Mouse (Mus musculus) cerebellum, adult 2 months (tissue): ENCODE measurements around the gene Gm20604. TPM values are rescaled to one million over a fixed set of nuclear protein-coding genes. Genes with fewer than 3 reads are reported as not detected.

Experiments used
- DNase-seq, 2 experiments: peaks; one replicate each; pipeline ENCODE4 v3.0.0; 2021
- H3K27ac ChIP-seq: fragments of 200-500 bp; 2 replicates; pipeline ENCODE4 v1.5.1; 2012; ENCODE audit warnings: low read length, control low read depth, inconsistent platforms; ENCODE audit not compliant: insufficient read depth
- H3K27me3 ChIP-seq: fragments of 200-500 bp; 2 replicates; pipeline ENCODE4 v1.6.1; 2012; ENCODE audit warnings: inconsistent platforms, mild to moderate bottlenecking, low read length, moderate library complexity; ENCODE audit not compliant: control insufficient read depth, insufficient read depth
- H3K4me1 ChIP-seq: fragments of 200-500 bp; 2 replicates; pipeline ENCODE4 v1.6.1; 2011; ENCODE audit warnings: low read length; ENCODE audit not compliant: control insufficient read depth, insufficient read depth
- H3K4me3 ChIP-seq: fragments of 200-500 bp; replicated peaks from 2 replicates; pipeline ENCODE3; 2011; ENCODE audit warnings: mild to moderate bottlenecking, low read depth, low read length, control low read depth; ENCODE audit not compliant: insufficient read depth
- CTCF ChIP-seq: fragments of 200-500 bp; IDR thresholded peaks from 2 replicates; pipeline ENCODE4 v1.5.1; 2011; ENCODE audit warnings: low read depth, mild to moderate bottlenecking, control low read depth, low read length, moderate library complexity, borderline replicate concordance; ENCODE audit not compliant: insufficient read depth
- POLR2A ChIP-seq: fragments of 200-500 bp; IDR thresholded peaks from 2 replicates; pipeline ENCODE4 v1.6.1; 2011; ENCODE audit warnings: low read length, control low read depth, borderline replicate concordance; ENCODE audit not compliant: insufficient read depth
- WGBS: fragments of 180-500 bp; shearing (Covaris S2); methylation state at CpG from one replicate; pipeline ENCODE4 v1.1.7; 2018; 5-methylcytosine and 5-hydroxymethylcytosine counted together
- polyA plus RNA-seq: library from polyadenylated mRNA; depleted of rRNA; stranded (reverse); fragments of >200 nt; gene quantifications from 2 replicates; pipeline ENCODE4 v1.2.3, GENCODE M21; 2012

Gm20604 gene
- polyA plus RNA-seq, 1 experiment = 28.7 TPM

DNA sequence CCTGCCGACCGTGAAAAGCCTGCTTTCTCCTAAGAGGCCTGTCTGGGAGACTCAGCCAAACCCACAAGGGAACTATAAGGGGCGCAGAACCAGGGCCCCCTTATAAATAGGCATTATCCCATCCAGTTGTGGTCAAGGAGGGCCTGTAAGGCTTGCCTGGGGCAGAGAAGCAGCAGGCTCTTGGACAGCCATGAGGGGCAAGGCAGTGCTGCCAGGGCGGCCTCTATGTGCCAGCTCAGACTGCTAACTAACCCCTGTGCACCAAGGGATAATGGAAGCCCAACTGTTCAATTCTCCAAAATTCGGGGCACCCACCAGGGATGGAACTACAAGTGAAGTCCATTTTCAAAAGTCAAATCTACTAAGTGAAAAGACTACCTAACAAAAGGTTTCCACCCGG, 55.0 kb downstream of the Gm20604 start:
- H3K27ac ChIP-seq = peak overlapping the region; percentile 75
- peak; percentile 59 to 67 for DNase-seq
- peaks cover 26% of the 10 kb centered on the region for H3K4me1 ChIP-seq
- peak overlapping the region; percentile 86 for H3K4me3 ChIP-seq
- 11% methylated on average over 6 of the region's 6 CpGs for WGBS
- no peak for TF ChIP-seq POLR2A
- H3K27me3 ChIP-seq = no peaks in the 10 kb centered on the region

DNA sequence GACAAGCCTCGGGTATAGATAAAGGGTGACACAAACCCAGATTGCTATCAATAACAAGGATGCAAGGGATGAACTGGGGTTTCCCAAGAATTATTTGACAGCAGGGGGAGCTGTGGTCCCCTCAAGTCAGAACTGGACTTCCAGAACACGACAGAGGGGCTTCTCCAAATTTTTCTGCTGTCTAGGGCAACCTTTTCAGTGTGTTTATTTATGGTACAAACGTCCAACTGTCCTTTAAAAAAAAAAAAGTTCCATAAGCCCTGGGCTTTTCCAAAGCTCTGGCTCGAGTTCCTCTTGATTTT, 55.4 kb downstream of the Gm20604 start:
- peaks cover 29% of the 10 kb centered on the region for H3K4me1 ChIP-seq
- peak overlapping the region; percentile 86 for H3K4me3 ChIP-seq
- H3K27ac ChIP-seq = peak overlapping the region; percentile 75
- no peak for TF ChIP-seq POLR2A
- TF ChIP-seq CTCF = 0 out of 2 replicates have a peak, but pooled peaks have one; percentile 44
- peak in 1 of 2 experiments; percentile 68 for DNase-seq
- H3K27me3 ChIP-seq = no peaks in the 10 kb centered on the region
- 2% methylated on average over 4 of the region's 4 CpGs for WGBS

DNA sequence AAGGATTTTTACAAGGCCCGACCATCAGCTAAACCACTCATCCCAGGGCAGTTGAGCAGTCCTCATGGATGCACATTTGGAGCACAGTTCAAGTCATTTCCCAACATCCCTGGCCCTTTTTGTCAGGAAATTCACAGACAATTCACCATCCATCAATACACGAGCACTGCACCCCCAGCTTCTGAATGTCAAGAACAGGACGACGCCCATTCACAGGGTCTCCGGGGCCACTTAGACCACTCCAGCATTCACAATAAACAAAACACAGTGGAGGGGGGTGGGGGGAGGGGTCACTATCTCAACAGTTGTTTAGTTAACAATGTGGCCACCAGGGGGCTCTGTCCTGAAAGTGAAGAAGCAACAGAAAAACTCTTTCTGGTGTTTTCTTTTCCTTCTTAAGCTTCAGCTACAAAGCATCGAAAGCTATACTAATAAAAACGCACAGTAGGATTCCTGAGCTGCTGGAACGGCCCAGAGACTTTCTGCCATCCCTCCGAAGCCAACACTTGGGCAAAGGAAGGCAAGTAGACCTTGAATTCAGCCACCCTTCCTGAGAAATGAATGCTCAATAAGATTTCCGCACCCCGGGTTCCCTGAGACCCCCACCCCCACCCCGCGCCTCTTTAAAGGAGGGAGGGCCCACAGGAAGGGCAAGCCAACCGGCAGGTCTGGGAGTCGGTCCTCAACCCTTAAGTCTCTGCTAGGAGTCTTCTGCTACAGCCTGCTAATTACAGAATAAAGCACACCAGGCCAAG, 55.9 kb downstream of the Gm20604 start:
- TF ChIP-seq CTCF (peak; percentile 59; the same call in 1 of the 2 replicates), POLR2A (no peak)
- peak; percentile 73 to 77 for DNase-seq
- 8% methylated on average over 15 of the region's 15 CpGs for WGBS
- no peaks in the 10 kb centered on the region for H3K27me3 ChIP-seq
- no peak overlapping the region; the same call in 1 of the 2 replicates for H3K27ac ChIP-seq
- peaks cover 34% of the 10 kb centered on the region for H3K4me1 ChIP-seq
- H3K4me3 ChIP-seq = peak overlapping the region; percentile 86

DNA sequence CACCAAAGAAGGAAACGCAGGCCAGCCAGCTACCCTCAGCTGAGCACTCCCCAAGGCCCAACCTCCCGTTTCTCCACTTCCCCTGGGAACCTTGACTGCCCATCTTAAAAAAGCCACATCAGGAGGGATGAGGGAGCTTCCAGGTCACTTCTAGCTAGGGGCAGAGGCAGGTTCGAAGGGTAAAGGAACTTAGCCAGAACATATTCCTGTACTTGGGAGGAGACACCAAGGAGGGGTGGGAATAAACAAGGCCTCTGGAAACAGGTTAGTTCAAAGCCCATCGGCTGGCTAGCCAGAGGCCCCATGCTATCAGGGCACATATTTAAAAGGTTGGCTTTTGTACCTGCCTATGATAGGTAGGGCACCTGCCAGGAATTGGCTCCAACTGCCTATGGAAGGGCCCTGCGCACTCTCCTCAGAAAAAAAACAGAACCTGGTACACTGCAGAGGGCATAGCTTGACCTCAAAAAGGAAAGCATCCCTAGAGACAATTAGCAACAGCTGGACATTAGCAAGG, 56.7 kb downstream of the Gm20604 start:
- H3K27me3 ChIP-seq = no peaks in the 10 kb centered on the region
- 64% methylated on average over 5 of the region's 5 CpGs for WGBS
- no peak overlapping the region for H3K27ac ChIP-seq
- TF ChIP-seq CTCF = no peak
- TF ChIP-seq POLR2A = no peak
- peaks cover 42% of the 10 kb centered on the region for H3K4me1 ChIP-seq
- DNase-seq = peak in 1 of 2 experiments; percentile 34
- H3K4me3 ChIP-seq = peak overlapping the region; percentile 42

DNA sequence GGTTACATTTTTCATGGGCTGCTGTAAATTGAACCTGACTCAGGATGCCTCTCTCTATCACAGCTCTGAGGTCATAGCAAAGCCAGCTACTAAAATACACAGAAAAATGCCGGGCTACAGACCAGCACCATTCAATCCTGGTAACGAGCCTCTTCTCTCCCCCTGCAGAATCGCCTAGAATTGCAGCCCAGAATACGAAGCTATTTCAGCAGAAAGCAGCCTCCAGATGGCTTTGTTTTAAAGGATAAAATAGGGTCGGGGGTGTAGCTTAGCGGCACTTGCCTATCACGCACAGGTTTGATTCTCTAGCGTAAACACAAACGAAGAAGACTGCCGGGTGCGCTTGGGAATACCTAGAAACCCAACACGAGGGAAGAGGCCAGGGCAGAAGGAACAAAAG, 58.0 kb downstream of the Gm20604 start:
- no peak for DNase-seq
- peaks cover 54% of the 10 kb centered on the region for H3K4me1 ChIP-seq
- no peak for TF ChIP-seq POLR2A
- no peak for TF ChIP-seq CTCF
- WGBS = 73% methylated on average over 12 of the region's 12 CpGs
- no peaks in the 10 kb centered on the region for H3K27me3 ChIP-seq
- no peak overlapping the region for H3K27ac ChIP-seq
- H3K4me3 ChIP-seq = no peak overlapping the region

DNA sequence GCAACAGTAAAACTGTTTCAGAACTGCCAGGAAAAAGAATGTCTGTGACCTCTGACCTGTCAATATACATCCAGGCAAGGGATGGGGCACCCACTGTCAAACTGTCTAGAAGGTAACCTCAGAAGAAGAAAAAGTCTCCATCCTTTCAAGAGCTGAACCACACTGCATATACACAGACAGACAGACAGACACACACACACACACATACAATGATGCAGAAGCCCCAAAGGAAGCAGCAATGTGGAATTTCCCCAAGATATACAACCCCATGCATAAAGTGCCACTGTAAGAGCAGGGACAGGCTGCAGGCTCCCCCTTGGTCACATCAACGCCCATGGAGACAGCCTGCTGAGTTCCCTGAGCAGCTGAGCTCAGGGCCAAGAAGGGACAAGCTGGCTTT, 59.3 kb downstream of the Gm20604 start:
- TF ChIP-seq CTCF = no peak
- no peak for TF ChIP-seq POLR2A
- no peak overlapping the region for H3K4me3 ChIP-seq
- H3K27me3 ChIP-seq = no peaks in the 10 kb centered on the region
- no peak for DNase-seq
- no peak overlapping the region for H3K27ac ChIP-seq
- H3K4me1 ChIP-seq = peaks cover 66% of the 10 kb centered on the region
- 13% methylated on average over 1 of the region's 1 CpGs for WGBS

DNA sequence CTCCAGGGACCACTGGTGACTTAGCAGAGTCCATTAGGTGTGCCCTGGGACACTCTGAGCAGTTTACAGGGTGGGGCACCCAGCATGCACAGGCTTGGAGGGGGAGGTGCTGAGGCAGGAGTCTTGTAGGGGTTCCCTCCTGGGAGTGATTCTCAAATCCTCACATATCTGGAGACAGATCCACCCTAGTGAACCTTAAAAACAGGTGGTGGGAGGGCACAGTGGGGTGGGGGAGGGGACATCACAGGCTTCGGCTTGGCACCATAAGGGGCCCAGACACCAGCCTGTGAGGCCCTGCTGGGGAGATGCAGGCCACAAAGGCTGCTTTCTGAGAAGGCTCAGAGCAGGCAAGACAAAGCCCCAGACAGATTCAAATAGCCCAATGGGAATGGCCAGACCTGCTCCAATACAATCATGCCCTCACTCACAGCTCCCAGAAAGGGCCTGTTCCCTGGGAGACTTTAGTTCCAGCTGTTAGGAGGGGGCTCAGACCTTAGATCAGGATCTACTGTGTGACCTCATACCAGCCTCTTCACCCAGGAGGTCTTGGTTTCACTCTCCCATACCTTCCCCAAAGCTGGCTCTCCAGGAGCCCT, 60.3 kb downstream of the Gm20604 start:
- Histone ChIP-seq H3K4me3 (no peak overlapping the region), H3K27ac (no peak overlapping the region), H3K27me3 (no peaks in the 10 kb centered on the region), H3K4me1 (peaks cover 66% of the 10 kb centered on the region)
- 9% methylated on average over 1 of the region's 1 CpGs for WGBS
- no peak for DNase-seq
- no peak for TF ChIP-seq CTCF

DNA sequence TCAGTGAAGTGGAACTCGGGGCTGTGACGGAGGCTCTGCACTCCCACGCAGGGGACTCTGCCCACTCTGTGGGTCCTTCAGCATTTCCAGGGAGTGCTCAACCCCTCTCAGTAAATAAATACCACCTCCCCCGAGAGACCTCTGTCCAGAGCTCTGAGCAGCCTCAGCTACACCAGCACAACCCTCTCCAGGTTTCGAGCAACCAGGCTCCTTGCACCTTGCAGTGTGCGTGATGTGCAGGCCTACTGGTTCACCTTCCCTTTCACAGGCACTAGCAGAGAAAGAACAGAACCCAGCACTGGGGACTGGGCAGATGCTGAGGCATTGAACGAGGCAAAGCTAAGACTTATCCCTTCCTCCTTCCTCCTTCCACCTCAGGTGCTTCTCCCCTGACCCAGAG, 61.1 kb downstream of the Gm20604 start:
- Histone ChIP-seq H3K4me3 (no peak overlapping the region), H3K27ac (no peak overlapping the region), H3K27me3 (no peaks in the 10 kb centered on the region), H3K4me1 (peaks cover 68% of the 10 kb centered on the region)
- TF ChIP-seq POLR2A (no peak), CTCF (no peak)
- DNase-seq = no peak
- 82% methylated on average over 7 of the region's 7 CpGs for WGBS
